Mouse (Mus musculus) thymus, adult 2 months (tissue): ENCODE results near the gene Syne2.

Experiments
- CTCF ChIP-seq: fragments of 200-500 bp; IDR thresholded peaks from 2 replicates; pipeline ENCODE4 v1.5.1; 2012; ENCODE audit warnings: mild to moderate bottlenecking, control low read depth, low read length, moderate library complexity, borderline replicate concordance; ENCODE audit not compliant: control insufficient read depth, poor library complexity, insufficient read depth; ENCODE audit errors: extremely low read depth
- POLR2A ChIP-seq: fragments of 200-500 bp; IDR thresholded peaks from 2 replicates; pipeline ENCODE4 v1.6.1; 2012; ENCODE audit warnings: mild to moderate bottlenecking, low read length, control low read depth, moderate library complexity; ENCODE audit not compliant: control insufficient read depth, poor library complexity, insufficient read depth; ENCODE audit errors: extremely low read depth

GRCm38 (mm10) chr12:75806281-75806680, 11.7 kb upstream of the Syne2 start:
- TF ChIP-seq CTCF (no peak), POLR2A (no peak)
